Mouse (Mus musculus) heart, embryonic 16.5 days (tissue): ENCODE measurements at regions not wholly inside any gene's neighbourhood (a gene's known extent, or its start where the extent isn't known, plus 50 kb on each side); places are given as distances from the start of the nearest gene placed in this dataset.

ENCODE experiments used
- ATAC-seq: fragments of 200-750 bp; cut with Nextera tagmentation; replicated peaks from 2 replicates; pipeline ENCODE4 v1.8.0; 2017; ENCODE audit warnings: moderate number of reproducible peaks; ENCODE audit not compliant: insufficient read depth, low FRiP score; ENCODE audit errors: extremely low read depth
- H3K27ac ChIP-seq: fragments of 300-500 bp; sonication (generic); 2 replicates; pipeline ENCODE4 v1.5.1; 2014; ENCODE audit warnings: mild to moderate bottlenecking, low read length, control low read depth, moderate library complexity
- H3K27me3 ChIP-seq: fragments of 300-500 bp; sonication (generic); 2 replicates; pipeline ENCODE4 v1.6.1; 2014; ENCODE audit warnings: low read length, mixed read lengths; ENCODE audit not compliant: control insufficient read depth, insufficient read depth
- H3K36me3 ChIP-seq: fragments of 300-500 bp; sonication (generic); 2 replicates; pipeline ENCODE4 v1.6.1; 2014; ENCODE audit not compliant: control insufficient read depth, insufficient read depth
- H3K4me1 ChIP-seq: fragments of 300-500 bp; sonication (generic); 2 replicates; pipeline ENCODE4 v1.6.1; 2014; ENCODE audit warnings: low read length, mixed read lengths; ENCODE audit not compliant: control insufficient read depth, insufficient read depth
- H3K4me2 ChIP-seq: fragments of 300-500 bp; sonication (generic); 2 replicates; pipeline ENCODE4 v1.6.1; 2014; ENCODE audit warnings: low read depth, mild to moderate bottlenecking, control low read depth, low read length
- H3K4me3 ChIP-seq: fragments of 300-500 bp; sonication (generic); 2 replicates; pipeline ENCODE4 v1.5.1; 2014; ENCODE audit warnings: mild to moderate bottlenecking, control low read depth, low read length
- H3K9ac ChIP-seq: fragments of 300-500 bp; sonication (generic); 2 replicates; pipeline ENCODE4 v1.6.1; 2014; ENCODE audit warnings: low read length, control low read depth
- H3K9me3 ChIP-seq: fragments of 300-500 bp; sonication (generic); replicated peaks from 2 replicates; pipeline ENCODE4 v1.6.1; 2016; ENCODE audit warnings: low read length; ENCODE audit not compliant: control insufficient read depth
- WGBS: fragments of 180-500 bp; shearing (Covaris S2); extraction: QIAGEN DNeasy Blood & Tissue Kit; methylation state at CpG from one replicate; pipeline ENCODE4 v1.1.7; 2014; 5-methylcytosine and 5-hydroxymethylcytosine counted together

GRCm38 (mm10) chr10:11661660-11662250 is 318.6 kb downstream of the Epm2a start:
- 34% methylated on average over 5 of the region's 5 CpGs for whole genome bisulfite sequencing
- Histone ChIP-seq H3K9ac (no peak overlapping the region), H3K27ac (no peak overlapping the region), H3K27me3 (no peaks in the 10 kb centered on the region), H3K4me1 (no peaks in the 10 kb centered on the region), H3K9me3 (no peaks in the 10 kb centered on the region), H3K4me2 (no peak overlapping the region), H3K36me3 (no peaks in the 10 kb centered on the region), H3K4me3 (no peak overlapping the region)
- no peak for ATAC-seq

- Histone ChIP-seq H3K27me3 (no peaks in the 10 kb centered on the region), H3K36me3 (no peaks in the 10 kb centered on the region), H3K4me1 (no peaks in the 10 kb centered on the region), H3K27ac (no peak overlapping the region), H3K9ac (no peak overlapping the region), H3K4me2 (no peak overlapping the region), H3K4me3 (no peak overlapping the region), H3K9me3 (no peaks in the 10 kb centered on the region)
- 82% methylated on average over 2 of the region's 2 CpGs for WGBS
- no peak for ATAC-seq
Observed at GRCm38 (mm10) chr10:11709742-11710141, 366.5 kb downstream of the Epm2a start.

- Histone ChIP-seq H3K9me3 (no peaks in the 10 kb centered on the region), H3K27me3 (no peaks in the 10 kb centered on the region), H3K4me1 (no peaks in the 10 kb centered on the region), H3K36me3 (no peaks in the 10 kb centered on the region), H3K9ac (no peak overlapping the region), H3K4me3 (no peak overlapping the region), H3K4me2 (no peak overlapping the region), H3K27ac (no peak overlapping the region)
- ATAC-seq = no peak
- 79% methylated on average over 7 of the region's 7 CpGs for WGBS
Observed at GRCm38 (mm10) chr10:11724775-11725174, 381.6 kb downstream of the Epm2a start.

GRCm38 (mm10) chr10:11729536-11729935 is 386.3 kb downstream of the Epm2a start:
- H3K4me1 ChIP-seq = no peaks in the 10 kb centered on the region
- WGBS = 73% methylated on average over 2 of the region's 2 CpGs
- ATAC-seq = no peak

DNA sequence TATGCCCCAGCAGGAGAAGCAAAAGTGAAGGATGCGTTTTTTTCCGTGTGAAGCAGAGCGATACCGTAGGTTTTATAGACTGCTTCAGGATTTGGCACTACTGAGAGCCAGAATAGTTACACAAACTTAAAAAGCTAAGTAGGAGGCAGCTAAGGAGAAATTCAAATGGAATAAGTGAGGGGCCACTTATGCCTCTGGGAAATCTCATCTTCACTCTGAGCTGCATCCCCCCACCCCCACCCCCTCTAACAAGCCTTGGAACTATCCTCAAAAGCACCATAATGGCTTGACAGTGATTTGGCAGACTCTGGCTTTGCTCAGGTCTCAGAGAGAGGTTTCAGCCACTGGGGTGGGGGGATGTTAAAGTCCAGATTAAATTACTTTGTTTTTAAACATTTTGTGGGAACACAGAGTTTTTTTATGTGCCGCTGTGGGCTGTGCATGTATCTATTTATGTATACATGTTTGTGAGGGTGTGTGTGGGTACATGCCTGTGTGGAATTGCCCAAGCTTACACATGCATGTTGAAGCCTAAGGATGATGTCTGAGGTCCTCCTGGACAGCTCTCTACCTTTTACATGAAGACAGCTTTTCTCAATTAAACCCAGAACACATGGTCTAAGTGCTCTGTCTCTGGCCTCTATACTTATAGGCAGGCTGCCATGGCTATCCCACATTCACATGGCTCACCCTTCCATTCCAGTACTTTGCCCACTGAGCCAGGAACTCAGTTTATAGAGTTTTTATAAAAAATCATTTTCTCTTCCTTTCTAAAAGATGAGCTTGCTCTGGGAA is 396.6 kb downstream of the Epm2a start:
- no peak overlapping the region for H3K4me2 ChIP-seq
- no peak overlapping the region for H3K9ac ChIP-seq
- 62% methylated on average over 5 of the region's 5 CpGs for WGBS
- no peak for ATAC-seq
- no peaks in the 10 kb centered on the region for H3K27me3 ChIP-seq
- H3K4me1 ChIP-seq = no peaks in the 10 kb centered on the region
- no peaks in the 10 kb centered on the region for H3K36me3 ChIP-seq
- H3K4me3 ChIP-seq = no peak overlapping the region
- no peak overlapping the region for H3K27ac ChIP-seq
- no peaks in the 10 kb centered on the region for H3K9me3 ChIP-seq

More at GRCm38 (mm10) chr10:11729536-11729935, 386.3 kb downstream of the Epm2a start:
- Histone ChIP-seq H3K27ac (no peak overlapping the region), H3K36me3 (no peaks in the 10 kb centered on the region), H3K4me2 (no peak overlapping the region), H3K27me3 (no peaks in the 10 kb centered on the region), H3K4me3 (no peak overlapping the region), H3K9me3 (no peaks in the 10 kb centered on the region), H3K9ac (no peak overlapping the region)

GRCm38 (mm10) chr10:11745587-11745986 is 402.4 kb downstream of the Epm2a start:
- no peak for ATAC-seq
- Histone ChIP-seq H3K4me1 (no peaks in the 10 kb centered on the region), H3K36me3 (no peaks in the 10 kb centered on the region), H3K27me3 (no peaks in the 10 kb centered on the region), H3K9me3 (no peaks in the 10 kb centered on the region), H3K4me2 (no peak overlapping the region), H3K27ac (no peak overlapping the region), H3K4me3 (no peak overlapping the region), H3K9ac (no peak overlapping the region)
- WGBS = 87% methylated on average over 4 of the region's 4 CpGs

- Histone ChIP-seq H3K9ac (no peak overlapping the region), H3K27me3 (no peaks in the 10 kb centered on the region), H3K4me3 (no peak overlapping the region), H3K9me3 (no peaks in the 10 kb centered on the region), H3K36me3 (no peaks in the 10 kb centered on the region), H3K4me2 (no peak overlapping the region), H3K4me1 (no peaks in the 10 kb centered on the region), H3K27ac (no peak overlapping the region)
- no peak for ATAC-seq
Observed at GRCm38 (mm10) chr10:11746959-11747358, 403.8 kb downstream of the Epm2a start.

GRCm38 (mm10) chr10:11755105-11755730 is 412.0 kb downstream of the Epm2a start:
- no peak overlapping the region for H3K9ac ChIP-seq
- no peaks in the 10 kb centered on the region for H3K9me3 ChIP-seq
- 71% methylated on average over 5 of the region's 5 CpGs for WGBS
- no peak overlapping the region for H3K4me3 ChIP-seq
- no peaks in the 10 kb centered on the region for H3K36me3 ChIP-seq
- no peak overlapping the region for H3K4me2 ChIP-seq
- H3K4me1 ChIP-seq = no peaks in the 10 kb centered on the region
- H3K27me3 ChIP-seq = no peaks in the 10 kb centered on the region
- no peak overlapping the region for H3K27ac ChIP-seq
- ATAC-seq = no peak

GRCm38 (mm10) chr10:11777894-11778293 is 434.7 kb downstream of the Epm2a start:
- Histone ChIP-seq H3K4me3 (no peak overlapping the region), H3K27ac (no peak overlapping the region), H3K9ac (no peak overlapping the region), H3K4me1 (no peaks in the 10 kb centered on the region), H3K36me3 (no peaks in the 10 kb centered on the region), H3K4me2 (no peak overlapping the region), H3K27me3 (no peaks in the 10 kb centered on the region), H3K9me3 (no peaks in the 10 kb centered on the region)
- ATAC-seq = no peak
- WGBS = 80% methylated on average over 6 of the region's 6 CpGs
